Mouse (Mus musculus) gastrocnemius, postnatal 36 days (tissue): Measurements from ENCODE around the gene Ewsr1. TPM values are rescaled to one million over a fixed set of nuclear protein-coding genes. Genes with fewer than 3 reads are reported as not detected.

Experiments
- DNase-seq, 2 experiments: peaks; one replicate each; pipeline ENCODE4 v3.0.0; 2022
- intact Hi-C: fragments of 180-260 bp; cut with DNase I; formaldehyde crosslinking; loops from one replicate; pipeline ENCODE4 v1.15.1; 2025
- microRNA-seq, 2 experiments: library from miRNA; unstranded; fragments of <30 nt; microRNA quantifications; one replicate each; pipeline ENCODE4 v1.2.0; 2021
- total RNA-seq, 2 experiments: library from RNA; stranded (reverse); gene quantifications; 2 replicates each; pipeline ENCODE4 v1.2.3; 2021

Ewsr1 gene
- total RNA-seq, 2 experiments from 2014 or later, result 70.7 to 92.0 TPM

- DNase-seq, result peak in 1 of 2 experiments; percentile 36
- intact Hi-C loops, result no loop called here
Measured at GRCm38 (mm10) chr11:5033136-5033535, 65.9 kb downstream of the Ewsr1 start.

DNA sequence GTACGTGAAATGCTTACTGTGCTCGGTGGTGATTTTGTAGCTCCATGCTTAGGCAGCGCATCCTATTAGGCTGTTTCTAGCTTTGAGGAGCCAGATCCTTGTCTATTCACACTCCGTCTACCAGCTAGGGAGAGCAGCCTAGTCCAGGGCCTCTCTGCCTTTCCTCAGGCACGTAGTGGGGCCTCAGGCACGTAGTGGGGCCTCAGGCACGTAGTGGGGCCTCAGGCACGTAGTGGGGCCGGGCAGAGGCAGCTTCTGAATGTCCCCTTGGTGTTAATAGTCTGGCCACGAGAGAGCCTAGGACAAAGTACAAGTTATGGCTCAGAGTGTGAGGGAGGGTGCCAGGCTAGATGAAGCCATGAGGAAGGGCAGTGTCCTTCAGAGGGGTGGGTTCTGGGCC is 66.4 kb downstream of the Ewsr1 start:
- intact Hi-C loops, result no loop called here
- DNase-seq, result no peak

- intact Hi-C loops, result no loop called here
- no peak for DNase-seq
Measured at GRCm38 (mm10) chr11:5028228-5028627, 70.8 kb downstream of the Ewsr1 start.

GRCm38 (mm10) chr11:5025108-5025507 is 74.0 kb downstream of the Ewsr1 start:
- DNase-seq, result no peak
- intact Hi-C loops, result no loop called here

Small RNA genes lying within 50 kb of the gene (microRNA-seq; reads per million reads assigned to microRNA genes)
- 0 reads per million in 2 experiments for gene Gm47296

Other genes starting within 250 kb of the Ewsr1 start
- gene Nf2, start 249.7 kb downstream of the Ewsr1 start, total RNA-seq, result 10 to 100 TPM; 45.7 to 47.4 TPM
- 1 to 10 TPM in 1 of 2 experiments, under 1 TPM in 1; 0.42 to 1.1 TPM for gene Nipsnap1, start 225.3 kb downstream of the Ewsr1 start, total RNA-seq
- 10 to 100 TPM; 12.9 to 14.0 TPM for gene Thoc5, start 203.9 kb downstream of the Ewsr1 start, total RNA-seq
- gene Nefh, start 151.2 kb downstream of the Ewsr1 start, total RNA-seq, result under 1 TPM in 1 of 2 experiments, not detected in 1; 0.15 TPM
- gene Ap1b1, start 112.4 kb downstream of the Ewsr1 start, total RNA-seq, result 10 to 100 TPM; 29.2 to 32.4 TPM
- under 1 TPM in 1 of 2 experiments, not detected in 1; 0.28 TPM for gene Rasl10a, start 41.1 kb downstream of the Ewsr1 start, total RNA-seq
- gene Gas2l1, start 33.9 kb downstream of the Ewsr1 start, total RNA-seq, result 1 to 10 TPM; 3.9 to 4.9 TPM
- gene Rhbdd3, start 340 bp downstream of the Ewsr1 start, total RNA-seq, result 10 to 100 TPM; 24.4 to 26.0 TPM
- 10 to 100 TPM; 11.7 to 17.6 TPM for gene Emid1, start 53.0 kb upstream of the Ewsr1 start, total RNA-seq
- 10 to 100 TPM; 39.6 to 51.4 TPM for gene Kremen1, start 162.3 kb upstream of the Ewsr1 start, total RNA-seq